Mouse (Mus musculus): ENCODE results near the gene Iqschfp.
A peak's percentile ranks its signal among the peaks of the same experiment; 100 is the strongest.

Iqschfp gene

GRCm38 (mm10) chr3:68434435-68434834 lies 542.4 kb downstream of the Iqschfp start:
- no peak for DNase-seq (ENCODE audit: low spot score)

- DNase-seq (ENCODE audit: low spot score): no peak
Observed at GRCm38 (mm10) chr3:68434897-68435296, 542.9 kb downstream of the Iqschfp start.

- DNase-seq (ENCODE audit: low spot score): no peak
Observed at GRCm38 (mm10) chr3:68448480-68448879, 556.4 kb downstream of the Iqschfp start.

GRCm38 (mm10) chr3:68451634-68452033 lies 559.6 kb downstream of the Iqschfp start:
- no peak for DNase-seq (ENCODE audit: low spot score)

- no peak for DNase-seq (ENCODE audit: low spot score)
Observed at GRCm38 (mm10) chr3:68453266-68453665, 561.2 kb downstream of the Iqschfp start.

GRCm38 (mm10) chr3:68453719-68454455 lies 561.9 kb downstream of the Iqschfp start:
- DNase-seq (ENCODE audit: low spot score): peak; percentile 23

GRCm38 (mm10) chr3:68466643-68467042 lies 574.6 kb downstream of the Iqschfp start:
- DNase-seq (ENCODE audit: low spot score): no peak

- DNase-seq (ENCODE audit: low spot score): peak; percentile 88
Observed at GRCm38 (mm10) chr3:68467941-68468687, 576.1 kb downstream of the Iqschfp start.

GRCm38 (mm10) chr3:68469643-68470042 lies 577.6 kb downstream of the Iqschfp start:
- DNase-seq (ENCODE audit: low spot score): peak; percentile 44

- peak; percentile 61 for DNase-seq (ENCODE audit: low spot score)
Observed at GRCm38 (mm10) chr3:68470061-68470460, 578.0 kb downstream of the Iqschfp start.

GRCm38 (mm10) chr3:68470622-68471021 lies 578.6 kb downstream of the Iqschfp start:
- DNase-seq (ENCODE audit: low spot score): no peak

- DNase-seq (ENCODE audit: low spot score): no peak
Observed at GRCm38 (mm10) chr3:68476336-68476735, 584.3 kb downstream of the Iqschfp start.

GRCm38 (mm10) chr3:68477478-68477877 lies 585.4 kb downstream of the Iqschfp start:
- DNase-seq (ENCODE audit: low spot score): no peak

- DNase-seq (ENCODE audit: low spot score): no peak
Observed at GRCm38 (mm10) chr3:68479266-68479665, 587.2 kb downstream of the Iqschfp start.

GRCm38 (mm10) chr3:68483517-68483916 lies 591.5 kb downstream of the Iqschfp start:
- DNase-seq (ENCODE audit: low spot score): no peak

- no peak for DNase-seq (ENCODE audit: low spot score)
Observed at GRCm38 (mm10) chr3:68484021-68484420, 592.0 kb downstream of the Iqschfp start.

- DNase-seq (ENCODE audit: low spot score): no peak
Observed at GRCm38 (mm10) chr3:68484561-68484960, 592.5 kb downstream of the Iqschfp start.

- DNase-seq (ENCODE audit: low spot score): no peak
Observed at GRCm38 (mm10) chr3:68487621-68488020, 595.6 kb downstream of the Iqschfp start.

- DNase-seq (ENCODE audit: low spot score): no peak
Observed at GRCm38 (mm10) chr3:68488316-68488715, 596.3 kb downstream of the Iqschfp start.

- no peak for DNase-seq (ENCODE audit: low spot score)
Observed at GRCm38 (mm10) chr3:68491516-68491915, 599.5 kb downstream of the Iqschfp start.

- no peak for DNase-seq (ENCODE audit: low spot score)
Observed at GRCm38 (mm10) chr3:68492066-68492465, 600.0 kb downstream of the Iqschfp start.

- peak; percentile 42 for DNase-seq (ENCODE audit: low spot score)
Observed at GRCm38 (mm10) chr3:68492513-68492912, 600.5 kb downstream of the Iqschfp start.

- peak; percentile 87 for DNase-seq (ENCODE audit: low spot score)
Observed at GRCm38 (mm10) chr3:68493170-68493585, 601.1 kb downstream of the Iqschfp start.

All from yolk sac, embryonic 10.5 days (tissue).